Mouse (Mus musculus): ENCODE measurements around the gene Nlrc5. TPM values are rescaled to one million over a fixed set of nuclear protein-coding genes. Genes with fewer than 3 reads are reported as not detected.
A peak's percentile ranks its signal among the peaks of the same experiment; 100 is the strongest.

The Nlrc5 gene
- 0.11 and 0.31 TPM in 2 replicates for polyA plus RNA-seq (2015; fragmentation: Nextera tagmentation; extraction: Ambion mirVana)

DNA sequence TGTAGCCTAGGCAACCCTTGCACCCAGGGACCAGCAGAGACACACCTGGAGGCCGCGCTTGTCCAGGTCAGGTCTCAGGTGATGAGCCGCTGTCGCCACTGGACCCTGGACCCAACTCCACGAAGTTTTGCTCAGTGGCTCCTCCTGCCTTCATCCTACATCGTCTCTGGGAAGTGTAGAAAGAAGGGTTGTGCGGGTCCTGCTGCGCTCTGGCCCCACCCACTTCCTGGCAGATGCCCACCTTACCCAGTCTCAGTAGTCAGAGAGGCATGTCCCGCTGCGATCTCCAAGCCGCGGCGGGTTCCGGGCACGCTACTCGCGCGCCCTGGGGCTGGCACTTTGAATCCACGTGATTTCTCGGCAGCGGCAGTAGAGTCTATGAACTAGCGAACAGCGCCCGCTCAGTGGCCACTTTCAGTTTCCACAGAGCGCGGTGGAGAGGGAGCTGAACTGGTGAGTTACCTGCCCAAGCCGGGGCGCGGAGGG, at the start of gene Nlrc5:
Gene Nlrc5, plus strand, starts transcription at position 376 of the 486 bp plus-strand sequence.
- H3K9me3 ChIP-seq (ENCODE audit: control insufficient read depth, low read length), result no peaks in the 10 kb centered on the region
- no peaks in the 10 kb centered on the region for H3K36me3 ChIP-seq (ENCODE audit: control insufficient read depth, insufficient read depth, low read length)
- H3K9ac ChIP-seq (ENCODE audit: low read depth, low read length), result peak within 1 kb of the TSS; percentile 50
- H3K4me3 ChIP-seq (ENCODE audit: low read length), result peak within 1 kb of the TSS; percentile 48
- H3K4me2 ChIP-seq (ENCODE audit: low read length), result peak within 1 kb of the TSS; percentile 89
- ATAC-seq, result peak; percentile 42
- WGBS, result 1% methylated on average over 29 of the region's 29 CpGs
- H3K4me1 ChIP-seq (ENCODE audit: control insufficient read depth, insufficient read depth, low read depth, low read length), result peaks cover 4% of the 10 kb centered on the region; the same call in 1 of the 2 replicates
- H3K27me3 ChIP-seq (replicated peaks; ENCODE audit: control insufficient read depth, insufficient read depth, low read length), result 0 out of 2 replicates have a peak, but pooled peaks cover 3% of the 10 kb centered on the region
- no peak within 1 kb of the TSS for H3K27ac ChIP-seq (ENCODE audit: low read depth, low read length)

DNA sequence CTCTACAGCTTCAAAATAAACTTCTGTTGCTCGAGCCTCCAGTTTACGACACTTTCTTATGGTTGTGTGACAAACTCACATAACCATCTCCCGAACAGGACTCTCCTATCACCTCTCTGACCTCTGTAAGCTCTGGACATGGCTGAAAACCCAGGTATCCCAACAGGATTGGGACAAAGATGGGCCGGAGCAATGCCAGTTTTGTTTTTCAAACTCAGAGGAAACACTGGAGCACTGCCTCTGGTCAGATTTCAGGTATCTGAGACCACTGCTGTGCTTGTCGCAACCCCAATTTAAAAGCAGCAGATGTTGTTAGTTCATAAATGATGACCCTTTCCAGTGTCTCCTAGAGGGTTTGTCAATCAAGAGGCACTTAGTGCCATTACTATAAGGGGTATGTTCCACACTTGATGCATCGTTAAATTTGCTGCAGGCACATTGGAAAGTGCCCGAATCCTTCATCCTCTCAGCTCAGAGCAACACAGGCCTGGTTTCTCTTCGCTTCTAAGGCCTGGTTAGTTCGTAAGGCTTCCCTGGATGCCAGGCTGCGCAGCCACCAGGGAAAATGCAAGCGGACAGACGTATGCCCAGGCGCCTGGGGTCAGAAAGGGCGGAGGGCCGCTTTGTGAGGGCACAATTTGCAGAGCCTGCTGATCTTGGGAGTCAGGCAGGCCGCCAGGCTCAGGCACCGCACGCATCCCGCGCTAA, 48.5 kb upstream of the Nlrc5 start:
- peaks cover 12% of the 10 kb centered on the region for H3K4me1 ChIP-seq (ENCODE audit: control insufficient read depth, insufficient read depth, low read depth, low read length)
- peak overlapping the region; percentile 60 for H3K4me3 ChIP-seq (ENCODE audit: low read length)
- H3K36me3 ChIP-seq (ENCODE audit: control insufficient read depth, insufficient read depth, low read length), result peaks cover 12% of the 10 kb centered on the region
- H3K4me2 ChIP-seq (ENCODE audit: low read length), result peak overlapping the region; percentile 78
- peak overlapping the region; percentile 93 for H3K9ac ChIP-seq (ENCODE audit: low read depth, low read length)
- ATAC-seq, result no peak; the same call in 1 of the 2 replicates
- no peaks in the 10 kb centered on the region for H3K9me3 ChIP-seq (ENCODE audit: control insufficient read depth, low read length)
- H3K27ac ChIP-seq (ENCODE audit: low read depth, low read length), result peak overlapping the region; percentile 93
- no peaks in the 10 kb centered on the region for H3K27me3 ChIP-seq (replicated peaks; ENCODE audit: control insufficient read depth, insufficient read depth, low read length)
- WGBS, result 29% methylated on average over 16 of the region's 20 CpGs

DNA sequence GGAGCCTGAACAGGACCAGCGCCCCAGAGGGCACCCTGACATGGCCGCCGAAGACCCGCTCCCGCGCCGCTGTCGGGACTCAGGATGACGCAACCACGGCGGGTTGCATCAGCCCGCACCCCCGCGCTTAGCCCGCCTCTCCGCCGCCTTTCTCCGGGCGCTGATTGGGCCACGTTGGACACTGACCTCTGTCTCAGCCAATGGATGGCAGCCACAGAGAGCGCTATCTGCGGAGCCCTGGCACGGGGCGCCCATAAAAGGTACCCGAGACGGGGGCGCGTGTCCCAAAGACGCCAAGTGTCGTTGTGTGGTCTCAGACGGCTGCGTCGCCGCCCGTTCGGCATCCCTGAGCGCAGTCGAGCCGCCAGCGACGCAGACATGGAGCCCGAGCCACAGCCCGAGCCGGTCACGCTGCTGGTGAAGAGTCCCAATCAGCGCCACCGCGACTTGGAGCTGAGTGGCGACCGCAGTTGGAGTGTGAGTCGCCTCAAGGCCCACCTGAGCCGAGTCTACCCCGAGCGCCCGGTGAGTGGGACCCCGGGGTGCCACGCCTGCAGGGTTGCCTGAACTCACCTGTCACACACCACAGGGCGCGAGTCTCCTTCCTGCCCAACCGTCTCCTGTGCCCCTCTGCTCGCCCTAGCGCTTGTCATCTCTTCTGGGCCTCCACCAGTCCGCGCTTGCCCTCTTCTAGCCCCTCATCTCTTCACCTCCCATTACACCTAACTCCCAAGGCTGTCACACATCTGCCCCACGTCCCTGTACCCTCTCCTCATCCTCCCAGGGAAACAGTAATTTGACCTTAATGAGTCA, 47.7 kb upstream of the Nlrc5 start, which contains the start of gene Herpud1:
Gene Herpud1, plus strand, starts transcription at position 225 of the 813 bp plus-strand sequence.
- H3K9ac ChIP-seq (ENCODE audit: low read depth, low read length), result peak within 1 kb of the TSS; percentile 93
- peak within 1 kb of the TSS; percentile 60 for H3K4me3 ChIP-seq (ENCODE audit: low read length)
- no peaks in the 10 kb centered on the region for H3K27me3 ChIP-seq (replicated peaks; ENCODE audit: control insufficient read depth, insufficient read depth, low read length)
- H3K36me3 ChIP-seq (ENCODE audit: control insufficient read depth, insufficient read depth, low read length), result peaks cover 19% of the 10 kb centered on the region
- peaks cover 12% of the 10 kb centered on the region for H3K4me1 ChIP-seq (ENCODE audit: control insufficient read depth, insufficient read depth, low read depth, low read length)
- WGBS, result 0% methylated on average over 51 of the region's 65 CpGs
- peak; percentile 99 for ATAC-seq
- H3K4me2 ChIP-seq (ENCODE audit: low read length), result peak within 1 kb of the TSS; percentile 83
- H3K27ac ChIP-seq (ENCODE audit: low read depth, low read length), result peak within 1 kb of the TSS; percentile 93
- H3K9me3 ChIP-seq (ENCODE audit: control insufficient read depth, low read length), result no peaks in the 10 kb centered on the region

DNA sequence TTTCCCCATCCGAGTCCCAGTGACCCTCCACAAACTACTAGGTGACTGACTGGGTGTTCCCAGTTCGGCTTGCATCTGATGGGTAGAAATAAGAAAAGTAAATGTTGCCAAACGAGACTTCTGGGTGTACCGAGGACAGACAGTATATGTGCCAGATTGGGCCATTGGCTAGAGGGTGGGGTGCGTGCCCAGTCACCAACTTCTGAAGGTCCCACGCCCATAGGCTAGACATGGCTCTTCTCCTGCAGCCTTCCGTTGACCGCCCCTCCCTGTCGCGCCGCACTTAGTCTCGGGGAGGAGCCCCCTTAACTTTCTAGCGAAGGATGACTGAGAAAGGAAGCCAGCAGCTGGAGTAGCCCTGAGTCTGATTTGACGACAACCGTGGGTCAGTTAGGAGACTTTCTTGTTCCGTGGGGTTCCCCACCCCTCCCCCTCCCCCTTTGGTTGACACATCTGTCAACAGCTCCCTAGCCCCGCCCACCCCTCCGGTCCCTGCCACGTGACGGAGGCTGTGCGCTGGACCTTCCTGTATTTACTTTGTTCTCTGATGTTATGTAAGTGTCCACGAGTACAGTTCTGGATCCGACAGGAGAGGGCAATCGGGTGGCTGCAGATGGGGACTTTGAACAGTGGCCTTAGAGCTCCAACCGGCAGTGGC, 47.0 kb upstream of the Nlrc5 start:
- peaks cover 27% of the 10 kb centered on the region for H3K36me3 ChIP-seq (ENCODE audit: control insufficient read depth, insufficient read depth, low read length)
- no peaks in the 10 kb centered on the region for H3K9me3 ChIP-seq (ENCODE audit: control insufficient read depth, low read length)
- ATAC-seq, result peak; percentile 29; the same call in 1 of the 2 replicates
- peak overlapping the region; percentile 87 for H3K9ac ChIP-seq (ENCODE audit: low read depth, low read length)
- H3K4me1 ChIP-seq (ENCODE audit: control insufficient read depth, insufficient read depth, low read depth, low read length), result peaks cover 12% of the 10 kb centered on the region
- no peaks in the 10 kb centered on the region for H3K27me3 ChIP-seq (replicated peaks; ENCODE audit: control insufficient read depth, insufficient read depth, low read length)
- peak overlapping the region; percentile 60 for H3K4me3 ChIP-seq (ENCODE audit: low read length)
- under 1% methylated on average over 24 of the region's 25 CpGs for WGBS
- peak overlapping the region; percentile 93 for H3K27ac ChIP-seq (ENCODE audit: low read depth, low read length)
- peak overlapping the region; percentile 83 for H3K4me2 ChIP-seq (ENCODE audit: low read length)

DNA sequence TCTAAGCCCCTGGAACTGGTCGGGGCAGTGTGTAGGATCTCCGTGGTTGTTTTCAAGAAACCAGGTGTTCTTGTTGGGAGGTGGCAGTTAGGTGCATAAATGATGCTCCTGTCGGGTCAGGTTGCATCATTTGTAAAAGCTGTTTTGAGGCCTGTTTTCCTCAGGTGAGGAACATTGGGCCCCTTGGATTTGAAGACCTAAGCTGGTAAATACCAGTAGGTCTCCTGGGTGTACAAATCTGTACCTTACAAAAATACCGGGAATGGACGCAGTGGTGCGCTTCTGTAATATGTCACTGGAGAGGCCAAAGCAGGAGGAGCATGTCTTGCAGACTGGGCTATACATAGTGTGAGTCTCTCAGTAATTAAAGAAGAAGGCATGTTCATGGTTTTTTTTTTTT, 46.4 kb upstream of the Nlrc5 start:
- Histone ChIP-seq H3K27ac (ENCODE audit: low read depth, low read length) (no peak overlapping the region), H3K4me1 (ENCODE audit: control insufficient read depth, insufficient read depth, low read depth, low read length) (peaks cover 12% of the 10 kb centered on the region), H3K4me2 (ENCODE audit: low read length) (peak overlapping the region; percentile 83), H3K9me3 (ENCODE audit: control insufficient read depth, low read length) (no peaks in the 10 kb centered on the region), H3K4me3 (ENCODE audit: low read length) (peak overlapping the region; percentile 60), H3K36me3 (ENCODE audit: control insufficient read depth, insufficient read depth, low read length) (peaks cover 33% of the 10 kb centered on the region), H3K9ac (ENCODE audit: low read depth, low read length) (peak overlapping the region; percentile 87), H3K27me3 (replicated peaks; ENCODE audit: control insufficient read depth, insufficient read depth, low read length) (no peaks in the 10 kb centered on the region)
- ATAC-seq, result no peak
- 29% methylated on average over 6 of the region's 6 CpGs for WGBS

DNA sequence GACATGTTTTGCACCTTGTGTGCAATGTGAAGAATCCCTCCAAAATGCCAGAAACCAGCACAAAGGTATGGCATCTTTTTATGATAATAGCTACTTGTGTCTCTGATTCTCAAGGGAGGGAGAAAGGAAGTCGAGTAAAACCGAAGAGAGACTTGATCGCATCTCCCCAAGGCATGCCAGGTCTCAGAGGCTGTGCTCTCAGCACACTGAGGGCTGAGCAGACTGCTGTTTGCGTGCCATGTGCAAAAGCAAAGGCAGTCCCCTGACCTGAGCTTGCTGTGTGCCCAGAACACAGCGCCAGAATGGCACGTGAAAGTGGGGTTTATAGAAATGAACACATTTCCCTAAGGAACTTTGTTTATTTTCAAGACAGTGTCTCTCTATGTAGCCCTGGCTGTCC, 44.6 kb upstream of the Nlrc5 start:
- H3K9ac ChIP-seq (ENCODE audit: low read depth, low read length), result no peak overlapping the region
- H3K4me1 ChIP-seq (ENCODE audit: control insufficient read depth, insufficient read depth, low read depth, low read length), result peaks cover 12% of the 10 kb centered on the region
- no peak for ATAC-seq
- no peak overlapping the region for H3K27ac ChIP-seq (ENCODE audit: low read depth, low read length)
- H3K9me3 ChIP-seq (ENCODE audit: control insufficient read depth, low read length), result no peaks in the 10 kb centered on the region
- no peak overlapping the region for H3K4me3 ChIP-seq (ENCODE audit: low read length)
- H3K27me3 ChIP-seq (replicated peaks; ENCODE audit: control insufficient read depth, insufficient read depth, low read length), result no peaks in the 10 kb centered on the region
- 93% methylated on average over 6 of the region's 6 CpGs for WGBS
- H3K36me3 ChIP-seq (ENCODE audit: control insufficient read depth, insufficient read depth, low read length), result peaks cover 43% of the 10 kb centered on the region
- no peak overlapping the region for H3K4me2 ChIP-seq (ENCODE audit: low read length)

DNA sequence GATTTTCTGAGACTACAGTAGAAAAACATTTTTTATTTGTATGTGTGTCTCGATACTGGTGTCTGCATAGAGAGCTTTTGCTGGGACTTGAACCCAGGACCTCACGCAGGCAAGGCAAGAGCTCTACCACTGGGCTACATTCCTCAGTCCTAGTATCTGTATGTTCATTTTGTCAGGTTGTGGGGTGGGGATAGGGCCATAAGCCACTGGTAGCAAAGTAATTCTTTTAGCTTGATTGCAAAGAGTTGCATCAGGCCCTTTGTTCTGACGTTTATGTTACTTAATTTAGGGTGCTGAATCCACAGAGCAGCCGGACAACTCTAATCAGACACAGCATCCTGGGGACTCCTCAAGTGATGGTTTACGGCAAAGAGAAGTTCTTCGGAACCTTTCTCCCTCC, 43.7 kb upstream of the Nlrc5 start:
- Histone ChIP-seq H3K4me3 (ENCODE audit: low read length) (no peak overlapping the region), H3K27ac (ENCODE audit: low read depth, low read length) (no peak overlapping the region), H3K36me3 (ENCODE audit: control insufficient read depth, insufficient read depth, low read length) (peaks cover 52% of the 10 kb centered on the region), H3K4me2 (ENCODE audit: low read length) (no peak overlapping the region), H3K27me3 (replicated peaks; ENCODE audit: control insufficient read depth, insufficient read depth, low read length) (no peaks in the 10 kb centered on the region), H3K4me1 (ENCODE audit: control insufficient read depth, insufficient read depth, low read depth, low read length) (peaks cover 10% of the 10 kb centered on the region), H3K9ac (ENCODE audit: low read depth, low read length) (no peak overlapping the region), H3K9me3 (ENCODE audit: control insufficient read depth, low read length) (no peaks in the 10 kb centered on the region)
- 96% methylated on average over 6 of the region's 6 CpGs for WGBS
- ATAC-seq, result no peak

DNA sequence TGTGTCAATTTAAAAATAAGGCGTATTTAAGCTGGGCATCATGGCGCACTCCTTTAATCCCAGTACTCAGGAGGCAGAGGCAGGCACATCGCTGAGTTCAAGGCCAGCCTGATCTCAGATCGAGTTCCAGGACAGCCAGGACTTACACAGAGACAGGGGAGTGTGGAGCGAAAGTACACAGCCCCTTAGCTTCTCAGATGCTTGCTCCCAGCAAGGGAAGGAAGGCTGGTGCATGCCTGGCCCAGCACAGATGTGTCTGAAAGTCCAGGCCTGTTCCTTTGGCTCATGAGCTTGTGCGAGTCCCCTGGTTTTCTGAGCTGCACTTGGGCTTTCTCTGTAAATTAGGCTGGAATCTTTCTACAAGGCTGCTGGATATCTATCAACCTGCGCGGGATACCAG, 43.2 kb upstream of the Nlrc5 start:
- Histone ChIP-seq H3K9me3 (ENCODE audit: control insufficient read depth, low read length) (no peaks in the 10 kb centered on the region), H3K4me1 (ENCODE audit: control insufficient read depth, insufficient read depth, low read depth, low read length) (peaks cover 9% of the 10 kb centered on the region), H3K9ac (ENCODE audit: low read depth, low read length) (no peak overlapping the region), H3K4me3 (ENCODE audit: low read length) (no peak overlapping the region), H3K36me3 (ENCODE audit: control insufficient read depth, insufficient read depth, low read length) (peaks cover 56% of the 10 kb centered on the region), H3K27me3 (replicated peaks; ENCODE audit: control insufficient read depth, insufficient read depth, low read length) (no peaks in the 10 kb centered on the region), H3K27ac (ENCODE audit: low read depth, low read length) (no peak overlapping the region), H3K4me2 (ENCODE audit: low read length) (no peak overlapping the region)
- no peak for ATAC-seq
- WGBS, result 94% methylated on average over 8 of the region's 8 CpGs

Data from hindbrain, embryonic 16.5 days (tissue).